Mouse (Mus musculus): Measurements from ENCODE around the gene Csnk2a1.

DNA sequence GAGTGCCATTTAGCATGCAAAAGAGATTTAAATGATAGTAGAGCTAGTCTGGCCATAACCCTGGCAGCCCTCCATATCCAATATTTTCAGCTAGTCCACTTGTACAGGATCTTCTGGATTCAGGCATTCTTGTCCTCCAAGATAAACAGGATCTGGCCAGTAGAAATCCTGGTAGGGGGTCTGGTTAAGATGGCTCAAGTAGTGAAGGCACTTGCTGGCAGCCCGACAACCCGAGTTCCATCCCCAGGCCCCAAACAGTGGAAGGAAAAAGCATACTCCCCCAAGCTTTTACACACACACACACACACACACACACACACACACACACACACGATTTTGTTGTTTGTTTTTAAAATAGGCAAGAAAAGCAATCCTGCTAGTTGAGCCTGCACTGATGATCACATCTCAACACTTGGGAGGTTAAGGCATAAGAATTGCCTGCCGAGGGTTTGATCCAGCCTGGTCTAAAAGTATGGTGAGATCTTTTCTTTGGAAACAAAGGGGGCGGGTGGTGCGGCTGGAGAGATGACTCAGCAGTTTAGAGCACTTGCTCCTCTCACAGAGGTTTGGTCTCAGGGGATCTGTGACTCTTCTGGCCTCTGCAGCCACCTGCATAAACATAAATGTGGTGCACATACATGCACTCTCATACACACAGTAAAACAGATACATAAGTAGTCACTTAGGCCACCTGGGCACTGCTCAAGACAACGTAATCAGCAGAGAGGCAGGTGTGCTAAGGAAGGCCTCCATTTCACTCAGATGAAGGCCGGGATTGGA, 2.9 kb upstream of the Csnk2a1 start:
- TF ChIP-seq POLR2A (IDR thresholded peaks at IDR 0.05; ENCODE audit: borderline replicate concordance, extremely low read depth, insufficient read depth, insufficient read length, poor library complexity, severe bottlenecking) (no peak), CTCF (IDR thresholded peaks at IDR 0.05; ENCODE audit: borderline replicate concordance, extremely low read depth, insufficient read depth, insufficient read length) (no peak)
